Mouse (Mus musculus): ENCODE measurements around the gene Pon1. TPM values are rescaled to one million over a fixed set of nuclear protein-coding genes. Genes with fewer than 3 reads are reported as not detected.

The Pon1 gene
- total and polyA plus RNA-seq, 3 experiments, result 0.63 to 3.7 TPM; not detected in 1

- Histone ChIP-seq H3K4me1 (ENCODE audit: control insufficient read depth, insufficient read depth, low read length) (no peaks in the 10 kb centered on the region), H3K27ac (no peak overlapping the region), H3K27me3 (ENCODE audit: control insufficient read depth, insufficient read depth, low read length) (no peaks in the 10 kb centered on the region), H3K36me3 (ENCODE audit: control insufficient read depth, insufficient read depth, low read length) (no peaks in the 10 kb centered on the region), H3K4me3 (no peak overlapping the region), H3K79me2 (replicated peaks; ENCODE audit: control insufficient read depth, insufficient read depth, low read length) (no peaks in the 10 kb centered on the region), H3K9ac (ENCODE audit: low read depth, low read length) (no peak overlapping the region)
- TF ChIP-seq CTCF (IDR thresholded peaks at IDR 0.05) (no peak), EP300 (IDR thresholded peaks at IDR 0.05; ENCODE audit: insufficient read depth, low read depth, low read length) (no peak), POLR2A (IDR thresholded peaks at IDR 0.05; ENCODE audit: insufficient read depth, low read depth, low read length) (no peak)
- no peak for DNase-seq
- WGBS, result 84% methylated on average over 3 of the region's 3 CpGs
- intact Hi-C loops (cut with DNase I), result no loop called here
Observed at GRCm38 (mm10) chr6:5199916-5200315, 6.2 kb upstream of the Pon1 start.

GRCm38 (mm10) chr6:5199376-5199905, 5.7 kb upstream of the Pon1 start:
- DNase-seq, result no peak
- no peak overlapping the region for H3K27ac ChIP-seq
- TF ChIP-seq POLR2A (IDR thresholded peaks at IDR 0.05; ENCODE audit: insufficient read depth, low read depth, low read length), result no peak
- TF ChIP-seq CTCF (IDR thresholded peaks at IDR 0.05), result no peak
- no peak for TF ChIP-seq EP300 (IDR thresholded peaks at IDR 0.05; ENCODE audit: insufficient read depth, low read depth, low read length)

GRCm38 (mm10) chr6:5198590-5198989, 4.8 kb upstream of the Pon1 start:
- intact Hi-C loops (cut with DNase I), result no loop called here
- Histone ChIP-seq H3K4me1 (ENCODE audit: control insufficient read depth, insufficient read depth, low read length) (no peaks in the 10 kb centered on the region), H3K4me3 (no peak overlapping the region), H3K27ac (no peak overlapping the region), H3K27me3 (ENCODE audit: control insufficient read depth, insufficient read depth, low read length) (no peaks in the 10 kb centered on the region), H3K36me3 (ENCODE audit: control insufficient read depth, insufficient read depth, low read length) (no peaks in the 10 kb centered on the region), H3K9ac (ENCODE audit: low read depth, low read length) (no peak overlapping the region), H3K79me2 (replicated peaks; ENCODE audit: control insufficient read depth, insufficient read depth, low read length) (no peaks in the 10 kb centered on the region)
- no peak for TF ChIP-seq CTCF (IDR thresholded peaks at IDR 0.05)
- TF ChIP-seq POLR2A (IDR thresholded peaks at IDR 0.05; ENCODE audit: insufficient read depth, low read depth, low read length), result no peak
- TF ChIP-seq EP300 (IDR thresholded peaks at IDR 0.05; ENCODE audit: insufficient read depth, low read depth, low read length), result no peak
- DNase-seq, result no peak
- WGBS, result 85% methylated on average over 5 of the region's 5 CpGs

More at GRCm38 (mm10) chr6:5199376-5199905, 5.7 kb upstream of the Pon1 start:
- H3K4me1 ChIP-seq (ENCODE audit: control insufficient read depth, insufficient read depth, low read length), result no peaks in the 10 kb centered on the region
- H3K4me3 ChIP-seq, result no peak overlapping the region
- H3K36me3 ChIP-seq (ENCODE audit: control insufficient read depth, insufficient read depth, low read length), result no peaks in the 10 kb centered on the region
- H3K27me3 ChIP-seq (ENCODE audit: control insufficient read depth, insufficient read depth, low read length), result no peaks in the 10 kb centered on the region
- no peaks in the 10 kb centered on the region for H3K79me2 ChIP-seq (replicated peaks; ENCODE audit: control insufficient read depth, insufficient read depth, low read length)
- WGBS, result 90% methylated on average over 8 of the region's 8 CpGs
- intact Hi-C loops (cut with DNase I), result no loop called here
- H3K9ac ChIP-seq (ENCODE audit: low read depth, low read length), result no peak overlapping the region

- intact Hi-C loops (cut with DNase I), result no loop called here
- Histone ChIP-seq H3K4me3 (no peak overlapping the region), H3K79me2 (replicated peaks; ENCODE audit: control insufficient read depth, insufficient read depth, low read length) (no peaks in the 10 kb centered on the region), H3K9ac (ENCODE audit: low read depth, low read length) (no peak overlapping the region), H3K27ac (no peak overlapping the region), H3K4me1 (ENCODE audit: control insufficient read depth, insufficient read depth, low read length) (no peaks in the 10 kb centered on the region), H3K36me3 (ENCODE audit: control insufficient read depth, insufficient read depth, low read length) (no peaks in the 10 kb centered on the region), H3K27me3 (ENCODE audit: control insufficient read depth, insufficient read depth, low read length) (no peaks in the 10 kb centered on the region)
- WGBS, result 78% methylated on average over 4 of the region's 4 CpGs
- no peak for DNase-seq
- TF ChIP-seq POLR2A (IDR thresholded peaks at IDR 0.05; ENCODE audit: insufficient read depth, low read depth, low read length) (no peak), EP300 (IDR thresholded peaks at IDR 0.05; ENCODE audit: insufficient read depth, low read depth, low read length) (no peak), CTCF (IDR thresholded peaks at IDR 0.05) (no peak)
Observed at GRCm38 (mm10) chr6:5190761-5191160, 3.0 kb downstream of the Pon1 start.

GRCm38 (mm10) chr6:5189507-5189906, 4.2 kb downstream of the Pon1 start:
- no peak overlapping the region for H3K27ac ChIP-seq
- no peak overlapping the region for H3K4me3 ChIP-seq
- no peaks in the 10 kb centered on the region for H3K79me2 ChIP-seq (replicated peaks; ENCODE audit: control insufficient read depth, insufficient read depth, low read length)
- WGBS, result 42% methylated on average over 4 of the region's 4 CpGs
- H3K9ac ChIP-seq (ENCODE audit: low read depth, low read length), result no peak overlapping the region
- H3K4me1 ChIP-seq (ENCODE audit: control insufficient read depth, insufficient read depth, low read length), result no peaks in the 10 kb centered on the region
- no peaks in the 10 kb centered on the region for H3K27me3 ChIP-seq (ENCODE audit: control insufficient read depth, insufficient read depth, low read length)
- TF ChIP-seq EP300 (IDR thresholded peaks at IDR 0.05; ENCODE audit: insufficient read depth, low read depth, low read length) (no peak), CTCF (IDR thresholded peaks at IDR 0.05) (no peak), POLR2A (IDR thresholded peaks at IDR 0.05; ENCODE audit: insufficient read depth, low read depth, low read length) (no peak)
- intact Hi-C loops (cut with DNase I), result no loop called here
- no peaks in the 10 kb centered on the region for H3K36me3 ChIP-seq (ENCODE audit: control insufficient read depth, insufficient read depth, low read length)
- peak in 1 of 2 experiments; percentile 8 for DNase-seq

- Histone ChIP-seq H3K27ac (no peak overlapping the region), H3K4me3 (no peak overlapping the region), H3K9ac (ENCODE audit: low read depth, low read length) (no peak overlapping the region), H3K4me1 (ENCODE audit: control insufficient read depth, insufficient read depth, low read length) (no peaks in the 10 kb centered on the region), H3K27me3 (ENCODE audit: control insufficient read depth, insufficient read depth, low read length) (no peaks in the 10 kb centered on the region), H3K36me3 (ENCODE audit: control insufficient read depth, insufficient read depth, low read length) (no peaks in the 10 kb centered on the region), H3K79me2 (replicated peaks; ENCODE audit: control insufficient read depth, insufficient read depth, low read length) (no peaks in the 10 kb centered on the region)
- no peak for DNase-seq
- TF ChIP-seq CTCF (IDR thresholded peaks at IDR 0.05), result no peak
- TF ChIP-seq POLR2A (IDR thresholded peaks at IDR 0.05; ENCODE audit: insufficient read depth, low read depth, low read length), result no peak
- TF ChIP-seq EP300 (IDR thresholded peaks at IDR 0.05; ENCODE audit: insufficient read depth, low read depth, low read length), result no peak
- 78% methylated on average over 6 of the region's 6 CpGs for WGBS
- intact Hi-C loops (cut with DNase I), result no loop called here
Observed at GRCm38 (mm10) chr6:5188938-5189337, 4.8 kb downstream of the Pon1 start.

Measured in heart, adult 2 months (tissue).